Mouse (Mus musculus) Patski (cell line): ENCODE results near the gene Mbd5. TPM values are rescaled to one million over a fixed set of nuclear protein-coding genes. Genes with fewer than 3 reads are reported as not detected.
"Not testable (repeated sequence)": the region's sequence is repeated elsewhere in the genome, so short reads cannot be mapped to it uniquely, and the experiment has no call there.

ENCODE experiments used
- ATAC-seq: fragments of 100-300 bp; one replicate; pipeline ENCODE4 v1.8.0; 2021
- CTCF ChIA-PET: fragments of 350-600 bp; sonication (Branson Sonifier 250); formaldehyde crosslinking; loops from one replicate; lab custom pipeline; 2022; ENCODE audit warnings: inconsistent platforms; lab: Charles Lee
- POLR2A ChIA-PET: fragments of 350-600 bp; sonication (Branson Sonifier 250); formaldehyde crosslinking; loops from one replicate; lab custom pipeline; 2022; ENCODE audit warnings: antibody characterized with exemption, inconsistent platforms; lab: Charles Lee
- DNase-seq: peaks from one replicate; pipeline ENCODE4 v3.0.0-alpha.2; 2011; ENCODE audit warnings: low read depth, low spot score
- H3K27me3 ChIP-seq: fragments of 371-371 bp; one replicate; pipeline ENCODE4 v1.5.1; 2021
- CTCF ChIP-seq: fragments of 100-300 bp; IDR thresholded peaks from one replicate; pipeline ENCODE4 v1.5.1; 2021
- in situ Hi-C: fragments of 300-500 bp; cut with MboI; formaldehyde crosslinking; loops from 3 replicates; pipeline ENCODE4 v1.11.1; 2018; ENCODE audit warnings: low pct_unique_long_range_greater_than_20kb, mixed read lengths
- polyA plus RNA-seq: library from polyadenylated mRNA; unstranded; gene quantifications from one replicate; pipeline ENCODE4 v1.2.3, GENCODE M21; 2021

Mbd5 gene
- polyA plus RNA-seq, 1 experiment from 2014 or later = 22.2 TPM

DNA sequence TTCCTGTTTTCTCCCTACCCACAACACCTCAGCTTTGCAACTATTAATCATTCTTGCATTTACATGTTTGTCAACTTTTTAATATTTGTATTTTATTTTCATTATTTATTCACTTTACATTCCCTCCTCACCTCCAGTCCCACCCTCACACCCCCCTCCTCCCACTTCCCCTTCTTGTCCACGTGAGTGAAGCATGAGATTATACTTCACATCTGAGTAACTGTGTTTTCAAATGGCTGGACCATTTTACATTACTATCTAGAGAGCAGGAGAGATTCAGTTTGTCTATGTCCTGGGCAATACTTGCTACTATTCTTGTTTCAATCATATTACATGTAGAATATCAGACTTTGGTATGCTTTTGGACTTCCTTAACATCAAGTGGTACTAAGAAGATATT, 204.3 kb downstream of the Mbd5 start:
- ChIA-PET POLR2A (interaction anchor here (1.0 kb wide), 1 partner anchor 43 kb away, joined by 3 read pairs; no protein-coding TSS in a partner anchor), CTCF (no interaction called here)
- ATAC-seq (no peak), DNase-seq (no peak)
- H3K27me3 ChIP-seq = no peaks in the 10 kb centered on the region
- no peak for TF ChIP-seq CTCF
- in situ Hi-C loops = no loop called here

DNA sequence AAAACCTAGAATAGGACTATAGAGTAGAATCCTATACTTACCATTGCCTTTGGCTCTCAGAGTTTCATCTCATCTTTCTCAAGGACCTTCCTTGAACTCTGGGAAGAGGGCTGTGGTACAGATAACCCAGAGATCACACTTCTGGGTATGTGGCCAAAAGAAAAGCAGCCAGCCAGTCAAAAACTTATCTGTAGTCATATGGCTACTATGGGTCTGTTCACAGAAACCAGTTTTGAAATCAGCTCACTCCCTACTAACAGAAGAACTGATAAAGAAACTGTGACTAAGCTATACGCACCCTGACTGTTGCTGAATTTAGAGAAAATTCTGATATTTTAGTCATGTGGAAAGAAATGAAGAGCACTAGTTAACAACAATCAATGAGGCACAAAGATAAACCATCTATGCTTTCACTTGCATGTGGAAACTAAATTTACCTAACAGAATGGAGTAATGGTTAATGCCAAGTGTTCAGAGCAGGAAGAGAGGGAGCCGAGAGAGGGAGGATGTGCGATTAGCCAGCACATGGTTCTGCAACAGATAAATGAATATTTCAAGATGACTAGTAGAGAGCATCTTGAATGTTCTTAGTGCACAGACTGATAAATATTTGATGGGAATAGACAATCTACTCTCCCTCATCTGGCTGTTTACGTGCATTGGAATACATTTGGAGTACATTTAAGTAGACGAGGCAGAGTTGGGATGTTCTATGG, 211.1 kb downstream of the Mbd5 start:
- CTCF ChIA-PET = no interaction called here
- no peak for TF ChIP-seq CTCF
- no peak for DNase-seq
- in situ Hi-C loops = no loop called here
- ATAC-seq = no peak
- no peaks in the 10 kb centered on the region for H3K27me3 ChIP-seq
- POLR2A ChIA-PET = no interaction called here

DNA sequence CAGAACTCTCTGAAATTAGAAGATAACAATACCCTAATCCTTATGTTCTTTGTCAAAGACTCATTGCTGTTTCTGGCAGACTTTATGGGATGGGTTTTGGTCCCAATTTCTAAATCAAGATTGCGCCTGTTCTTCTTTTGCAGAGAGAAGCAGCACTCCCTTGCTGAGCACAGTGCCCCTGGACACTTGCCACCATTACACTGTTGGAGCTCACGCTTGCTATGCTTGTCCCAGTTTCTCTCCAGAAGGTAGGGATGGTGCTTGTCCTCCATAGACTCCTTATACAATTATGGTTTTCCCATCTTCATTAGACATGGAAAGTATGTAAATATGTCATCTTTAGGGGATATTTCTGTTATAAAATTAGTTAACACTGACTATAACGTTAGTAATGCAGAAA, 220.5 kb downstream of the Mbd5 start:
- CTCF ChIA-PET = no interaction called here
- in situ Hi-C loops = no loop called here
- H3K27me3 ChIP-seq = no peaks in the 10 kb centered on the region
- DNase-seq (no peak), ATAC-seq (no peak)
- TF ChIP-seq CTCF = no peak
- POLR2A ChIA-PET = no interaction called here

DNA sequence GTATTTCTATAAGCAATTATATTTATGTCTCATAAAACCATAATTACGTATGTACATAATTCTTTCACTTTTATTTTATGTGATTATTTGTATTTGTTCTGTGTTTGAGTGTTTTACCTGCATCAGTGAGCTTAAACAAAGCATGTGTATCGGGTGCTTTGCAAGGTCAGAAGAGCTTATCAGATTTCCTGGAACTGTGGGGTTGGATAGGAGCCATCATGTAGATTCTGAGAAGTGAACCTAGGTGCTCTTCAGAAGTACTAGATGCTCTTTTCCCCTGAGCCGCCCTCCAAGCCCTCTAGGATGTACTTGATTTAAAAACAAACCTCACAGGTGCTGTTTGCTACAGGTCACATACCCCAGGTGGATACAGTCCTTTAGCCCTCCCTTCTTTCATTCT, 227.7 kb downstream of the Mbd5 start:
- DNase-seq (no peak), ATAC-seq (no peak)
- CTCF ChIA-PET = interaction anchor here (1.3 kb wide), 1 partner anchor 19 kb away, joined by 3 read pairs; no protein-coding TSS in a partner anchor
- in situ Hi-C loops = no loop called here
- POLR2A ChIA-PET = no interaction called here
- no peaks in the 10 kb centered on the region for H3K27me3 ChIP-seq
- TF ChIP-seq CTCF = no peak

DNA sequence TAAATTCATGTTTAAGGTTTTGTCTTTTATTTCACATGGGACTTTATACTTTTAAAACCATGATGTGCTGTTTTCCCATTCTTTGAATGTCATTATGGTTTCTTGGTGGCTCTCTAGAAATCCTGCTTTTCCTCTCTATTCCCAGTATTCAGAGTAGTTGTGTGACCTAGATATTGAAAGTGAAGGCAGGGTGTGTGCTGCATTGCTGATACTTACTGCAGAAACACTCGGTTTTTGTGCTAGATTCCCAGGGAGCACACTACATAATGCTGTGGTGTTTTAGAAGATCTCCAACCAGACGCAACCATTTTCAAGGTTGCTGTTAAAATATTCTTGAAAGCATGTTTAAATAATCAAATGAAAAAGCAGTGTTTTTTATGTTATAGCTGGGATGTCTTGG, 241.7 kb downstream of the Mbd5 start:
- ATAC-seq = no peak
- H3K27me3 ChIP-seq = no peaks in the 10 kb centered on the region
- in situ Hi-C loops = no loop called here
- ChIA-PET CTCF (no interaction called here), POLR2A (interaction anchor here (0.7 kb wide), 1 partner anchor 48 kb away, joined by 3 read pairs; no protein-coding TSS in a partner anchor)
- no peak for TF ChIP-seq CTCF
- DNase-seq = no peak

DNA sequence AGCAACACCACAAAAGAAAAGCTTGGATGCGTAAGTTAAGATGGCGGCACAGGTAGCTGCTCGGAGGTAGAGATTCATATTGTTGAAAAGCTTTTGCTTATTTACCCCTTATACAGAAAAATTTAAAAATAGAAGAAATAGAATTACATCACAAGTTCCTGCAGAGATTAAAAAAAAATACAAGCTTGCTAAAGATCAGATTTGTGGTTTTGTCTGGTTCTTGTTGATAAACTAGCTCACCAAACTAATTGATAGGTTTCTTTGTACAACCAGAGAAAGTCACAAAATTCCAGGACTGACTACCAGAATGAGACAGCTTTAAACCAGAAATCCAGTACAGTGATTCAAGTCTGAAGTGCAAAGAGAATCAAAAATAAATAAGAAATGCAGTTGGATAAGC, 242.4 kb downstream of the Mbd5 start:
- DNase-seq = no peak
- H3K27me3 ChIP-seq = no peaks in the 10 kb centered on the region
- ATAC-seq = no peak
- no peak for TF ChIP-seq CTCF
- in situ Hi-C loops = no loop called here
- ChIA-PET POLR2A (interaction anchor here (0.7 kb wide), 1 partner anchor 48 kb away, joined by 3 read pairs; no protein-coding TSS in a partner anchor), CTCF (no interaction called here)

DNA sequence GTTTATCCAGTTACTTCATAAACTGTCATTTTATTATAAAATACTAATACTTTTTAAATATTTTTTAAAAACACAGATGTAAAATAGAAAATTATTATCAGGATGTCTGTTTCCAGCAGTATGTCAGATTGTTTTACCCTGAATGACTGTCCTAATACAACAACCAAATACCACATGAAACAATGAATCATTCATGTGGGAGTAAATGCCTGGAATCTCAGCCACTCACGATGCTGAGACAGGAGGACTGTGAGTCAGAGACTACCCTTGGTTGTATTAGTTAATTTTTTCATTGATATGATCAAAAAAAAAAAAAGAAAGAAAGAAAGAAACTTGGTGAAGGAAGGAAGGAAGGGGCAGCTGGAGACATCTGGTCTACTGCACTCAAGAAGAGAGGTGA, 254.8 kb downstream of the Mbd5 start:
- DNase-seq (no peak), ATAC-seq (no peak)
- no peak for TF ChIP-seq CTCF
- H3K27me3 ChIP-seq = no peaks in the 10 kb centered on the region
- CTCF ChIA-PET = no interaction called here
- in situ Hi-C loops = no loop called here
- POLR2A ChIA-PET = no interaction called here

DNA sequence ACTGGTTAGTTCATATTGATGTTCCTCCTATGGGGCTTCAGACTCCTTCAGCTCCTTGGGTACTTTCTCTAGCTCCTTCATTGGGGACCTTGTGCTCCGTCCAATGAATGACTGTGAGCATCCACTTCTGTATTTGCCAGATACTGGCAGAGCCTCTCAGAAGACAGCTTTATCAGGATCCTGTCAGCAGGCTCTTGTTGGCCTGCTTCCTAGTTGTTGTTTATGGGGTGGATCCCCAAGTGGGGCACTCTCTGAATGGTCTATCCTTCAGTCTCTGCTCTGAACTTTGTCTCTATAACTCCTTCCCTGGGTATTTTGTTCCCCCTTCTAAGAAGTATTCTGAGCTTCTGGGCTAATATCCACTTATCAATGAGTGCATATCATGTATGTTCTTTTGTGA, 256.4 kb downstream of the Mbd5 start:
- POLR2A ChIA-PET = interaction anchor here (0.6 kb wide), 1 partner anchor 16 kb away, joined by 5 read pairs; no protein-coding TSS in a partner anchor
- in situ Hi-C loops, H3K27me3 ChIP-seq, ATAC-seq, DNase-seq, CTCF ChIA-PET: not testable (repeated sequence)

DNA sequence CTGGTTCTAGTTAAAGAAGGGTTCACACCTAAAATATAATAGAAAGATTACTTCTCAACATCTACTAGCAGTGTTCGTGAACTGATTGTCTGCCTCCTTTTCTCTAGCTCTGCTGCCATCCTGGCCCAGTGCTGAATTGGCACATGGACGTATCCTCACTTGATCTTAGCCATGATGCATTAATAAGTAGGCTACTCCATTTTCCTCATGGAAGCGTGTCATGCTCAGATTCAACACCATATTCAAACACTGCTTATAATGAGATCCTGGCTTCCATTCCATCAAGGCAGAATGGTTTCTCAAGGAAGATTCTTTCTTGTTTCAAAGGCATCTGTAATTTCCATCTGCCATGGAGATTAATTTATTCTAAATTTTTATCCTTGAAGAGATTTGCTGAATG, 260.0 kb downstream of the Mbd5 start:
- TF ChIP-seq CTCF = no peak
- ATAC-seq = no peak
- in situ Hi-C loops = no loop called here
- ChIA-PET CTCF (no interaction called here), POLR2A (no interaction called here)
- DNase-seq = no peak
- no peaks in the 10 kb centered on the region for H3K27me3 ChIP-seq

DNA sequence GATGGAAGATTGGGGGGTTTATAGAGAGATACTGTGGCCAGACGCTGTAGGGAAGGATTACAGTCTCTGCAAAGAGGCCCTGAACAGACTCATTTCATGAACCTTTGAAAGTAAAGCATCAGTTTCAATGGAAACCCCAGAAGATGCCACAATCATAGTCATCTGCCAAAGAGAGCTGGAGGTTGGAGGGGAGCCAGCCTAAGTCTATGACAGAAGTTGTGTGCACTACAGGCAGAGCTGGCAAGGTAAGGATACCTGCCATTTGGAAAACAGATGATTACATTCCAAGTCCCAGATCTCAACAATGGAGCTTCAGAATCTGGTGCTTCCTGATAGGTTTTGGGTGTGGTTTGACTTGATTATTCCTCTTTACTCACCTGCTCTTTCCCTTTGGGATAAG, 261.1 kb downstream of the Mbd5 start:
- TF ChIP-seq CTCF = no peak
- DNase-seq (no peak), ATAC-seq (no peak)
- no peaks in the 10 kb centered on the region for H3K27me3 ChIP-seq
- CTCF ChIA-PET = no interaction called here
- POLR2A ChIA-PET = no interaction called here
- in situ Hi-C loops = no loop called here

DNA sequence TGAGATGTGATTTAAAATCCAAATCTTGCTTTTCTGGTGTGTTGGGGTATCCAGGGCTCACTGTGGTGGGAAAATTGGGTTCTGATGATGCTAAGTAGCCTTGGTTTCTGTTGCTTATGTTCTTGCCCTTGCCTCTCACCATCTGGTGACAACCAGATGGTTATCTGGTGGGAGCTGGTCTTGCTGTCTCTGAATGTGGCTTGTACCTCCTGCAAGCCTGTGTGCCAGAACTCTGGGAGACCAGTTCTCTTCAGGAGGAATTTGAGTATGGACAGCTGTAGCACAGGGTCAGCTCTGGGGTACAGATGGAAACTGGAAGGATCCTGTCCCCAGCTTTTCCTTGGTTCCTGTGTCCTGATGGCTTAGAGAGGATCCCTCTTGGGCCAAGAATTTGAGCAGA, 280.4 kb downstream of the Mbd5 start:
- in situ Hi-C loops = no loop called here
- no peak for DNase-seq
- no peak for TF ChIP-seq CTCF
- no peaks in the 10 kb centered on the region for H3K27me3 ChIP-seq
- no peak for ATAC-seq
- POLR2A ChIA-PET = no interaction called here
- CTCF ChIA-PET = interaction anchor here (0.7 to 1.0 kb wide), 2 partner anchors 15 to 22 kb away, joined by 3 to 4 read pairs; no protein-coding TSS in a partner anchor

DNA sequence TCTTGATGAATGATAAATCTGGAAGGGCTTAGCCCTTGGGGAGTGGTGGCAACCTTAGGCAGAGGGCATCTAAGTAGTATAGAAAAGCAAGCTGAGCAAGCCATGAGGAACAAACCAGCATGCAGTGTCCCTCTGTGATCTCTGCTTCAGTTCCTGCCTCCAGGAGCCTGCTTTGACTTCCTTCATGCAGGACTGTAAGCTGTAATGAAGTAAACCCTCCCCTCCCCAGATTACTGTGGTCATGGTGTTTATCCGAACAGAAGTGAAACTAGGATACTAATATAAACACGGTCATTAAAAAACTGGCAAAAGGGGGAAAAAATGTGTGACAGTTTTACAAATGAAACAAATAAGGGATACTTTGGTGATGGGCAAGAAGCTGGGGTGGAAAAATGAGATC, 284.8 kb downstream of the Mbd5 start:
- in situ Hi-C loops = no loop called here
- DNase-seq (no peak), ATAC-seq (no peak)
- ChIA-PET CTCF (no interaction called here), POLR2A (interaction anchor here (0.6 kb wide), 1 partner anchor 11 kb away, joined by 3 read pairs; no protein-coding TSS in a partner anchor)
- no peaks in the 10 kb centered on the region for H3K27me3 ChIP-seq
- no peak for TF ChIP-seq CTCF
